Mouse (Mus musculus) frontal cortex, postnatal 36 days (tissue): ENCODE results near the gene Olfr643.
"Not testable (repeated sequence)": the region's sequence is repeated elsewhere in the genome, so short reads cannot be mapped to it uniquely, and the experiment has no call there.

ENCODE experiments used
- DNase-seq, 2 experiments: peaks; one replicate each; pipeline ENCODE4 v3.0.0; 2022; ENCODE audit warnings: low spot score in 2 of 2

Gene Olfr643

DNA sequence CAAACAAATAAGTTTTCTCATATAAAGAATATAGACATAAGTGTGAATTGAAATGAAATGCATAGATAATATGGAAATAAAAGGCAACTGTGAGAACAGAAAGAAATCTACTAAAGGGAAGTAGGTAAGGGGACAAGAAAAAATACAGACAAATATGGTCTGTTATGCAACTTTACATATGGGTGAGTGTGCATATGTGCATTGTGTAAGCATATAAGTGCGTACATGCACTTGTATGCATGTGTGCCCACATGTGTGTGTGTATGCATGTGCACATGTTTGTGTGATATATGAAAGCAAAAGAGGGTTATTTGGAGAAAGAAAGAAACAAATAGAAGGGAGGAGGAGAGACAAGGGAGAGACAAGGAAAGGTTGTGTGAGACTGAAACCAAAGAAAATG lies 118.3 kb downstream of the Olfr643 start:
- no peak for DNase-seq

DNA sequence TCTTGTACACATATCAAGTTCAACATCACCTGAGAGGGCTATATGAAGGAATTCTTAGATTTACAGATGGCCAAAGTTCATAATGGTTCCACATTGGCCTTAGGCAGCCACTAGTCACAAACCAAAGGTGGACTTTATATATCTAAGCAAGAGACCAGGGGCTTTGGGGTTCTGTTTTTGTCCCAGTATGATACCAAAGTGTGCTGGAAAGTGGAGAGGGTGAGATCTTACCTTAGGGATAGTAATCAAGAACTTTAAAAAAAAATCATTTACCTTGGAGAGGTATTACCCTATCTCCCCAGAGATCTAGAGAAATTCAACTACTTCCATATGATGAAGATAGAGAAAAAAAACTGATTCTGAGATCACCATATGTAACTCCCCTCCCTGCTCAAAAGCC lies 120.0 kb downstream of the Olfr643 start, which contains the start of gene Olfr639:
Gene Olfr639, minus strand, starts transcription at position 101 of the 400 bp plus-strand sequence.
- DNase-seq, result no peak

DNA sequence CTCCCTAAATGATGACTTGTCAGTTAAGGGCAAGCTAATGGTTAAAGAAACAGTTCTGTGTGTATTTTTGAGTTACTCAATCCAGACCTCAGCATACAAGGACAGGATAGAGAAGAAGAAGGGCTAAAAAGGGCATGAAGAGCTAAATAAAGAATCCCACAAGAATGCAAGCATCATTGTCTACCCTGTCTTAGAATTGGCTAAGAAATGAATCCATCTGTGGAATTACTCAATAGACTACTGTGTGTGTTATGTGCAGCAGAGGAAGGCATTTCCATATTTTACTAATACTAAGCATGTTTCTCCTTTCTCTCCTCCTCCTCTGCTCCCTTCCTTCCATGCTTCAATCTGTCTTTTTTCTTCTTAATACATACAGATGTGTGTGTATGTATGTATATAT lies 138.1 kb downstream of the Olfr643 start:
- no peak for DNase-seq

DNA sequence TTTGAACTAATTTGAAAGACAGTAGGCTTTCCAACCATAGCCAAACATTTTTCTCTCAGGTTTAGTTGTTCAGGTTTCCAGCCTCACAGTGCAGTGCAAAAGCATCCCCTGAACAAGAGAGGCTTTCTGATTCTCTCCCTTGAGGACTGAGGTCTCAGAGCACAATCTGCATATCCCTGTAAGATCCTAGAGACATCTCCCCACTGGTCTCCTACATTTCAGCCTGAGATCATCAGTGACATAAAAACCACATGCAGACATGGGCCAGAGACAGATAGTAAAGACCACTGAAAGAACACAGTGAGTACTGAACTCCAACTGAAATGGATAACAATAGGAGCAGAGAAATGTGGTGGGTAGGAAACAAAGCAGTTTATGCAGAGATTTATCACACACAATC lies 138.8 kb downstream of the Olfr643 start, which contains the start of gene Olfr638:
Gene Olfr638, plus strand, starts transcription at position 301 of the 400 bp plus-strand sequence.
- DNase-seq, result no peak

DNA sequence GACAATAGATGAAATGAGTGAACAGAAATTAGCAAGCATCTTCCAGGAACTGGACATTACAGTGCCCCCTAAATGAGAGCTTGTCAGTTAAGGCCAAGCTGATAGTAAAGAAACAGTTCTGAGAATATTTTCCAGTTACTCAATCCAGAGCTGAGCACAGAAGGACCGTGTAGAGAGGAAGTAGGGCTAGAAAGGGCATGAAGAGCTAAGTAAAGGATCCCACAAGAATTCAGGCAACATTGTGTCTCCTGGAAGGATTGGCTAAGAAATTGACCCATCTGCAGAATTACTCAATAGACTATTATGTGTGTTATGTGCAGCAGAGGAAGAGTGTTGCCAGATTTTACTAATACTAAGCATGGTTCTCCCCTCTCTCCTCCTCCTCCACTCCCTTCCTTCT lies 165.4 kb downstream of the Olfr643 start:
- no peak for DNase-seq

DNA sequence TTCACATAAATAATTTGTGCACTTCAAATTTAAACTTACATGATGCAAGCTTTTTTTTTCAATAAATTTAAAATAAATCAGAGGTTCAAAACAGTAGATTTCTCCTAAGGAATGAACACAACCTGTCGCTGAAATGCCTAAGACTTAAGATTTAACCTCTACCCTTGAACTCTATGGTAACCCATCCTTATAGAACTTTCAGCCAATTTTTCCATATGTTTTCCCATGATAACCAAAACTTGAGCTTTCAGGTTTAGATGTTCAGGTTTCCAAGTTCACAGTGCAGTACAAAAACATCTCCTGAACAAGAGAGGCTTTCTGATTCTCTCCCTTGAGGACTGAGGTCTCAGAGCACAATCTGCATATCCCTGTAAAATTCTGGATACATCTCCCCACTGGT lies 166.4 kb downstream of the Olfr643 start, which contains the start of gene Olfr635:
Gene Olfr635, plus strand, starts transcription at position 301 of the 400 bp plus-strand sequence.
- DNase-seq, result no peak

DNA sequence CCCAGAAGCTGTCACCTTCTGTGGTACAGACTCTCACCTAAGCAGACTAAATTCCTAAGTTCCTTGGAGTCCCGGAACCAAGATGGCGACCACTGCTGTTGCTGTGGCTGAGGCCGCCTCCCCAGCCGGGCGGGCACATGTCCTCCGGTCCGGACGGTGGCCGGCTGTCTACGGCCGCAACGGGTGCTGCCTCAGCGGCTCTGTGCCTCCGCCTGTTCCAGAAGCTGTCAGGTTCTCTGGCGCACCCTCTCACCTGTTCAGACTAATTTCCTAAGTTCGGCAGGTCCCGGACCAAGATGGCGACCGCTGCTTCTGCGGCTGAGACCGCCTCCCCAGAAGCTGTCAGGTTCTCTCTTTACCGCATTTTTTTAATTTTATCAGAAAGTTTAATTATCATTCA lies 170.3 kb downstream of the Olfr643 start:
- DNase-seq, result not testable (repeated sequence)
